Mouse (Mus musculus) neural tube, embryonic 13.5 days (tissue): Measurements from ENCODE around the gene Ppp1r12a. TPM values are rescaled to one million over a fixed set of nuclear protein-coding genes. Genes with fewer than 3 reads are reported as not detected.

Experiments used
- ATAC-seq: fragments of 200-750 bp; cut with Nextera tagmentation; 2 replicates; pipeline ENCODE4 v1.8.0; 2017; ENCODE audit warnings: low read depth, mild to moderate bottlenecking, moderate TSS enrichment, moderate library complexity
- H3K27ac ChIP-seq: fragments of 300-500 bp; sonication (generic); replicated peaks from 2 replicates; pipeline ENCODE4 v1.5.1; 2015; ENCODE audit warnings: moderate library complexity, mild to moderate bottlenecking, inconsistent platforms
- H3K27me3 ChIP-seq: fragments of 300-500 bp; sonication (generic); 2 replicates; pipeline ENCODE4 v1.6.1; 2015; ENCODE audit warnings: mild to moderate bottlenecking, inconsistent platforms
- H3K36me3 ChIP-seq: fragments of 300-500 bp; sonication (generic); 2 replicates; pipeline ENCODE4 v1.6.1; 2015; ENCODE audit warnings: mild to moderate bottlenecking, inconsistent platforms
- H3K4me1 ChIP-seq: fragments of 300-500 bp; sonication (generic); replicated peaks from 2 replicates; pipeline ENCODE4 v1.6.1; 2015; ENCODE audit warnings: inconsistent platforms
- H3K4me2 ChIP-seq: fragments of 300-500 bp; sonication (generic); 2 replicates; pipeline ENCODE4 v1.6.1; 2015; ENCODE audit warnings: inconsistent platforms, mild to moderate bottlenecking, moderate library complexity
- H3K4me3 ChIP-seq: fragments of 300-500 bp; sonication (generic); 2 replicates; pipeline ENCODE4 v1.5.1; 2015; ENCODE audit warnings: mild to moderate bottlenecking, inconsistent platforms
- H3K9ac ChIP-seq: fragments of 300-500 bp; sonication (generic); 2 replicates; pipeline ENCODE4 v1.6.1; 2015; ENCODE audit warnings: moderate library complexity, mild to moderate bottlenecking, inconsistent platforms
- H3K9me3 ChIP-seq: fragments of 300-500 bp; sonication (generic); 2 replicates; pipeline ENCODE4 v1.6.1; 2016; ENCODE audit warnings: inconsistent platforms
- WGBS: fragments of 180-500 bp; shearing (Covaris S2); methylation state at CpG from one replicate; pipeline ENCODE4 v1.1.7; 2015; 5-methylcytosine and 5-hydroxymethylcytosine counted together
- polyA plus RNA-seq: library from polyadenylated mRNA; unstranded; fragments of >200 nt; fragmentation: Nextera tagmentation; extraction: Ambion mirVana; gene quantifications from 2 replicates; pipeline ENCODE4 v1.2.1, GENCODE M21; 2015

Gene Ppp1r12a
- polyA plus RNA-seq, 1 experiment from 2014 or later: 75.5 TPM

- H3K9me3 ChIP-seq: no peaks in the 10 kb centered on the region
- H3K4me2 ChIP-seq: no peak overlapping the region
- no peaks in the 10 kb centered on the region for H3K36me3 ChIP-seq
- WGBS: 94% methylated on average over 3 of the region's 3 CpGs
- no peak overlapping the region for H3K27ac ChIP-seq
- H3K9ac ChIP-seq: no peak overlapping the region
- H3K27me3 ChIP-seq: no peaks in the 10 kb centered on the region
- no peaks in the 10 kb centered on the region for H3K4me1 ChIP-seq
- no peak for ATAC-seq
- no peak overlapping the region for H3K4me3 ChIP-seq
These were observed 21.3 kb upstream of the Ppp1r12a start for GRCm38 (mm10) chr10:108140742-108141141.

DNA sequence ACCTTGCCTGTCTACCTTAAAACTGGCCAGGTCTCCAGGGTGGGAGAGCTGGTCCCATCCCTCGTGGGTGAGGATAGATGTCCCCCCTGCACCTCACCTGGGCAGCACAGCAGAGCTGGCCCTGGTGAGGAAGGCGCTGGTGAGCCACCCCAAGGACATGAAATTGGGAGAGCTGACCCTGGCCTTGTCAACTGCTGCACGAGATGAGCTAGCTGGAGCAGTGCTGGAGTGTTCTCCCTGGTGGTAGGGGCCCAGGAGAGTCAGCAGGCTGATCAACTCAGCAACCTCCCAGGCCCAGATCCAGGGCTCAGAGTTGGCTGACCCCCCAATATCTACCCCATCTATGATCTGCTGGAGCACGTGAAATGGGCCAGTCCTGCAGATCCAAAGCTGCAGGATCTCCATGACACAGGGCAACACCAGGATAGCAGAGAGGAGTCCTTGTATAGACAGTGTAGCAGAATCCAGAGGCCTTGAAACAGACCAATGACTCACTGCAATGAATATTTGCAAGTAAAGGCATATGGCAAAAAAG lies 17.9 kb upstream of the Ppp1r12a start:
- no peak overlapping the region for H3K4me2 ChIP-seq
- H3K4me3 ChIP-seq: no peak overlapping the region

GRCm38 (mm10) chr10:108145701-108146100 lies 16.3 kb upstream of the Ppp1r12a start:
- Histone ChIP-seq H3K36me3 (no peaks in the 10 kb centered on the region), H3K9ac (no peak overlapping the region), H3K4me2 (no peak overlapping the region), H3K4me1 (no peaks in the 10 kb centered on the region), H3K9me3 (no peaks in the 10 kb centered on the region), H3K4me3 (no peak overlapping the region), H3K27me3 (no peaks in the 10 kb centered on the region), H3K27ac (no peak overlapping the region)
- ATAC-seq: no peak
- WGBS: 84% methylated on average over 9 of the region's 9 CpGs

More for the DNA sequence above, 17.9 kb upstream of the Ppp1r12a start:
- no peaks in the 10 kb centered on the region for H3K27me3 ChIP-seq
- no peaks in the 10 kb centered on the region for H3K4me1 ChIP-seq
- no peaks in the 10 kb centered on the region for H3K36me3 ChIP-seq
- no peak overlapping the region for H3K9ac ChIP-seq
- ATAC-seq: no peak
- H3K27ac ChIP-seq: no peak overlapping the region
- WGBS: 80% methylated on average over 4 of the region's 4 CpGs
- H3K9me3 ChIP-seq: no peaks in the 10 kb centered on the region

DNA sequence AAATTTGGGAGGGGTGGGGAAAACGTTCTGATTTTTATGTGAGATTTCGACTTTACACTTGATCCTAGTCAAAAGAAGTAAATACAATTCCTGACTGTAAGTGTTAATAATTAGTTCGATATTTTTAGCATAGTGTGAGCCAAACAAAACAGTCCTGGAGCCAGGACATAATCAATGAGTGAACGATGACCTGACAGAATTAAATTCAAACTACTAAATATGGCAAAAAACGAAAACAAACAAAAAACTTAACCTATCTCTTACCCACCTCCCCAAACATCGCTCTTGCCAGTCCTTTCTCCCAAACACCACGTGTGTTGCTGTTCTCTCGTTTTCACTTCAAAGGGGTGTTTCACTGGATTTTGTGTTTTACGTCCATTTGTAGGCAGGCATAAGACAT lies 15.0 kb upstream of the Ppp1r12a start:
- no peak for ATAC-seq
- Histone ChIP-seq H3K27me3 (no peaks in the 10 kb centered on the region), H3K36me3 (no peaks in the 10 kb centered on the region), H3K9ac (no peak overlapping the region), H3K4me3 (no peak overlapping the region), H3K9me3 (no peaks in the 10 kb centered on the region), H3K4me1 (no peaks in the 10 kb centered on the region), H3K27ac (no peak overlapping the region), H3K4me2 (no peak overlapping the region)
- WGBS: 86% methylated on average over 9 of the region's 9 CpGs

DNA sequence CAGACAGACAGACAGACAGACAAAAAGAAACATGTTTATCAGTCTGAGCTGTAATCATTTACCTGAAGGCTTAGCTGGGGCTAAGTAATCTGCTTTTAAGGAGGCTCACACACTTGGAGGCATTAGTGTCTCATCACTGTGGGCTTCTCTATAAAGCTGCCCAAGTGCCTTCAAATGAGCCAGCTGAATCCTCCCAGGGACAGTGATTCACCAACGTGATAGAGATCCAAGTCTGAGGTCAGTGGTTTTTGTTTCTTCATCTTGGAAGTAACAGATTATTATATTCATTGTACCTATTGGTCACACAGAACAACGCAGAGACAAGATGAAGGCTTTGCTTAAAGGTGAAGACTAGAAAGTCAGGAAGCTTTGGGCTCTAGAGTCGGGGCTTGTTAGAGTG lies 8.7 kb upstream of the Ppp1r12a start:
- H3K27ac ChIP-seq: no peak overlapping the region
- no peak overlapping the region for H3K4me2 ChIP-seq
- no peak overlapping the region for H3K9ac ChIP-seq
- 85% methylated on average over 3 of the region's 3 CpGs for WGBS
- no peaks in the 10 kb centered on the region for H3K4me1 ChIP-seq
- no peak for ATAC-seq
- no peaks in the 10 kb centered on the region for H3K36me3 ChIP-seq
- H3K4me3 ChIP-seq: no peak overlapping the region
- no peaks in the 10 kb centered on the region for H3K27me3 ChIP-seq
- H3K9me3 ChIP-seq: no peaks in the 10 kb centered on the region

- no peak overlapping the region for H3K27ac ChIP-seq
- H3K4me2 ChIP-seq: no peak overlapping the region
- H3K4me1 ChIP-seq: no peaks in the 10 kb centered on the region
- H3K36me3 ChIP-seq: no peaks in the 10 kb centered on the region
- 73% methylated on average over 21 of the region's 21 CpGs for WGBS
- ATAC-seq: no peak
- H3K9me3 ChIP-seq: no peaks in the 10 kb centered on the region
- H3K4me3 ChIP-seq: no peak overlapping the region
- H3K27me3 ChIP-seq: no peaks in the 10 kb centered on the region
- no peak overlapping the region for H3K9ac ChIP-seq
These were observed 6.8 kb upstream of the Ppp1r12a start for GRCm38 (mm10) chr10:108155042-108155686.

- Histone ChIP-seq H3K9me3 (no peaks in the 10 kb centered on the region), H3K4me1 (peaks cover under 1% of the 10 kb centered on the region; the same call in 1 of the 2 replicates), H3K36me3 (no peaks in the 10 kb centered on the region), H3K27me3 (no peaks in the 10 kb centered on the region), H3K9ac (no peak overlapping the region), H3K27ac (no peak overlapping the region), H3K4me3 (no peak overlapping the region), H3K4me2 (no peak overlapping the region)
- no peak for ATAC-seq
- WGBS: 93% methylated on average over 7 of the region's 7 CpGs
These were observed 6.3 kb upstream of the Ppp1r12a start for GRCm38 (mm10) chr10:108155687-108156067.

- H3K4me1 ChIP-seq: peaks cover 5% of the 10 kb centered on the region
- H3K4me2 ChIP-seq: no peak overlapping the region
- WGBS: 88% methylated on average over 3 of the region's 3 CpGs
- H3K27me3 ChIP-seq: no peaks in the 10 kb centered on the region
- no peak overlapping the region for H3K9ac ChIP-seq
- H3K4me3 ChIP-seq: no peak overlapping the region
- ATAC-seq: no peak
- H3K36me3 ChIP-seq: no peaks in the 10 kb centered on the region
- H3K9me3 ChIP-seq: no peaks in the 10 kb centered on the region
- no peak overlapping the region for H3K27ac ChIP-seq
These were observed 5.9 kb upstream of the Ppp1r12a start for GRCm38 (mm10) chr10:108156128-108156527.

DNA sequence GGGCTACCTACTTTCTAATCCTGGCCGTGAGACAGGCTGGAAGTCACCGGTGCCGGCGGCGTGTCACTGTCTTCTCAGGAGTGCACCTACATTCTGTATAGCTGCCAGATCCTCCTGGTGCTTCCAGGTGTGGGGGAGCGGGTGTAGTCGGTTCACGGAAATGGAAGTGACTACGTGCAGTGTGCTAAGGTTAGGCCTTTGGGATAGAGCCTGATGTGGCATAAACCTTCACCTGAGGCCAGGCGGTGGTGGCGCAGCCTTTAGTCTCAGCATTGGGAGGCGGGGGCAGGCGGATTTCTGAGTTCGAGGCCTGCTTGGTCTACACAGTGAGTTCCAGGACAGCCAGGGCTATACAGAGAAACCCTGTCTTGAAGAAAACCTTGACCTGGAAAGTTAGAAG lies 3.0 kb upstream of the Ppp1r12a start:
- Histone ChIP-seq H3K27ac (no peak overlapping the region), H3K27me3 (no peaks in the 10 kb centered on the region)
- ATAC-seq: no peak

GRCm38 (mm10) chr10:108162297-108163020 lies 466 bp downstream of the Ppp1r12a start:
- Histone ChIP-seq H3K27ac (peak overlapping the region; percentile 99), H3K4me2 (peak overlapping the region; percentile 79), H3K36me3 (no peaks in the 10 kb centered on the region), H3K4me3 (peak overlapping the region; percentile 98), H3K9me3 (no peaks in the 10 kb centered on the region), H3K27me3 (no peaks in the 10 kb centered on the region), H3K4me1 (peaks cover 35% of the 10 kb centered on the region), H3K9ac (peak overlapping the region; percentile 97)
- under 1% methylated on average over 66 of the region's 79 CpGs for WGBS
- peak; percentile 70 for ATAC-seq

More for the DNA sequence above, 3.0 kb upstream of the Ppp1r12a start:
- peaks cover 13% of the 10 kb centered on the region for H3K4me1 ChIP-seq
- H3K4me3 ChIP-seq: no peak overlapping the region
- WGBS: 91% methylated on average over 14 of the region's 14 CpGs
- no peak overlapping the region for H3K4me2 ChIP-seq
- H3K36me3 ChIP-seq: no peaks in the 10 kb centered on the region
- no peaks in the 10 kb centered on the region for H3K9me3 ChIP-seq
- no peak overlapping the region for H3K9ac ChIP-seq

GRCm38 (mm10) chr10:108163021-108163410 lies 1.0 kb downstream of the Ppp1r12a start:
- ATAC-seq: no peak
- Histone ChIP-seq H3K4me1 (peaks cover 35% of the 10 kb centered on the region), H3K4me2 (peak overlapping the region; percentile 79), H3K4me3 (peak overlapping the region; percentile 98), H3K27me3 (no peaks in the 10 kb centered on the region), H3K9me3 (no peaks in the 10 kb centered on the region), H3K9ac (peak overlapping the region; percentile 97), H3K27ac (peak overlapping the region; percentile 99), H3K36me3 (no peaks in the 10 kb centered on the region)
- WGBS: under 1% methylated on average over 12 of the region's 12 CpGs

- WGBS: 33% methylated on average over 3 of the region's 3 CpGs
- Histone ChIP-seq H3K4me3 (peak overlapping the region; percentile 98), H3K36me3 (no peaks in the 10 kb centered on the region), H3K4me2 (peak overlapping the region; percentile 79), H3K27ac (peak overlapping the region; percentile 99; the same call in 1 of the 2 replicates), H3K9me3 (no peaks in the 10 kb centered on the region), H3K4me1 (peaks cover 35% of the 10 kb centered on the region), H3K9ac (peak overlapping the region; percentile 97), H3K27me3 (no peaks in the 10 kb centered on the region)
- ATAC-seq: no peak
These were observed 1.5 kb downstream of the Ppp1r12a start for GRCm38 (mm10) chr10:108163451-108163850.
